Mouse (Mus musculus) heart, postnatal 0 days (tissue): ENCODE results near the gene Kcnc3.

Experiments
- CTCF ChIP-seq: IDR thresholded peaks from 2 replicates; pipeline ENCODE4 v1.5.1; 2016; ENCODE audit warnings: antibody characterized with exemption, control low read depth, low read depth
- EP300 ChIP-seq: IDR thresholded peaks from 2 replicates; pipeline ENCODE4 v1.6.1; 2016; ENCODE audit warnings: antibody characterized with exemption, low read depth

DNA sequence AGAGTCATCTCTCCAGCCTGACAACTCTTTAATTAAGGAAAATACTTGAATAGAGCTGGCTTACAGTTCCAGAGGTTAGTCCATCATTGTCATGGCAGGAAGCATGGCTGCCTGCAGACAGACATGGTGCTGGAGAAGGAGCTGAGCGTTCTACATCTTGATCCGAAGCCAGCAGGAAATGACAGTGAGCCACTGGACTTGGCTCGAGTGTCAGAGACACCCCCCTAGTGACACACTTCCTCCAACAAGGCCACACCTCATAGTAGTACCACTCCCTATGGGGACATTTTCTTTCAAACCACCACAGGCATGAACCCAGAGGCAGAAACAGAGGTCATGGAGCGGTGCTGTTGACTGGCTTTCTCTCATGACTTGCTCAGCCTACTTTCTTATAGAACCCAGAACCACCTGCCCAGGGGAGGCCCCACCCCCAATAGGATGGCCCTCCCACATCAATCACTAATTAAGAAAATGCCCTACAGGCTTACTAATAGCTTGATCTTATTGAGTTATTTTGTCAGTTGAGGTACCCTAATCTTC lies 6.1 kb upstream of the Kcnc3 start:
- TF ChIP-seq CTCF (no peak), EP300 (no peak)
